Mouse (Mus musculus) CD4-positive naive resting alpha-beta T cell, adult 76 days (primary cell): Measurements from ENCODE around the gene Prickle4. TPM values are rescaled to one million over a fixed set of nuclear protein-coding genes. Genes with fewer than 3 reads are reported as not detected.

Experiments
- total RNA-seq: library from RNA; stranded (reverse); gene quantifications from one replicate; pipeline ENCODE4 v1.2.4, GENCODE M21; 2023

Gene Prickle4
- total RNA-seq, result not detected

GRCm38 (mm10) chr17:47694503-47695336 is at the start of gene Prickle4:
Gene Prickle4, minus strand, starts transcription at chr17:47694736.

GRCm38 (mm10) chr17:47736856-47737255 is 42.3 kb upstream of the Prickle4 start, which contains the start of gene Tfeb:
Gene Tfeb, plus strand, starts transcription at chr17:47737030.

GRCm38 (mm10) chr17:47726566-47726965 is 32.0 kb upstream of the Prickle4 start, which contains the start of gene Pgc:
Gene Pgc, plus strand, starts transcription at chr17:47726842.

GRCm38 (mm10) chr17:47694442-47694502 is 264 bp downstream of the Prickle4 start, which contains the start of gene Gm21981:
Gene Gm21981, minus strand, starts transcription at chr17:47694455.

GRCm38 (mm10) chr17:47688608-47689575 is 5.6 kb downstream of the Prickle4 start, which contains the start of gene Frs3:
Gene Frs3, plus strand, starts transcription at chr17:47689030.

GRCm38 (mm10) chr17:47688344-47688607 is 6.3 kb downstream of the Prickle4 start, which contains the start of gene Tomm6:
Gene Tomm6, minus strand, starts transcription at chr17:47688386.

Other genes starting within 250 kb of the Prickle4 start
- gene Taf8, start 192.4 kb downstream of the Prickle4 start, total RNA-seq, result 88.3 TPM
- 419 TPM for gene Ccnd3, start 189.7 kb downstream of the Prickle4 start, total RNA-seq
- 14.7 TPM for gene Bysl, start 83.2 kb downstream of the Prickle4 start, total RNA-seq
- gene Med20, start 83.2 kb downstream of the Prickle4 start, total RNA-seq, result 66.3 TPM
- 9.8 TPM for gene Gm20517, start 83.1 kb downstream of the Prickle4 start, total RNA-seq
- gene Usp49, start 64.0 kb downstream of the Prickle4 start, total RNA-seq, result 13.2 TPM
- 125 TPM for gene Tomm6, start 6.3 kb downstream of the Prickle4 start, total RNA-seq
- 3.5 TPM for gene Frs3, start 5.7 kb downstream of the Prickle4 start, total RNA-seq
- not detected for gene Gm21981, start 281 bp downstream of the Prickle4 start, total RNA-seq
- gene Pgc, start 32.1 kb upstream of the Prickle4 start, total RNA-seq, result not detected
- gene Tfeb, start 42.3 kb upstream of the Prickle4 start, total RNA-seq, result 37.5 TPM
- 1.1 TPM for gene Mdfi, start 140.0 kb upstream of the Prickle4 start, total RNA-seq
- 75.2 TPM for gene Foxp4, start 229.9 kb upstream of the Prickle4 start, total RNA-seq